Mouse (Mus musculus) spleen, postnatal 36 days (tissue): Measurements from ENCODE around the gene Ssbp2.

Experiments used
- DNase-seq, 2 experiments: peaks; one replicate each; pipeline ENCODE4 v3.0.0; 2022; ENCODE audit warnings: low spot score in 2 of 2, mixed read lengths in 1 of 2

Ssbp2 gene

GRCm38 (mm10) chr13:91631291-91631799 is 171.3 kb downstream of the Ssbp2 start:
- DNase-seq, result no peak

- no peak for DNase-seq
These were observed 174.0 kb downstream of the Ssbp2 start for GRCm38 (mm10) chr13:91634123-91634522.

- DNase-seq, result no peak
These were observed 175.9 kb downstream of the Ssbp2 start for GRCm38 (mm10) chr13:91635957-91636356.

- DNase-seq, result peak; percentile 68 to 75
These were observed 176.7 kb downstream of the Ssbp2 start for GRCm38 (mm10) chr13:91636814-91637213.

- no peak for DNase-seq
These were observed 178.8 kb downstream of the Ssbp2 start for GRCm38 (mm10) chr13:91638836-91639235.

- DNase-seq, result no peak
These were observed 180.1 kb downstream of the Ssbp2 start for GRCm38 (mm10) chr13:91640219-91640618.

GRCm38 (mm10) chr13:91648240-91648639 is 188.2 kb downstream of the Ssbp2 start:
- DNase-seq, result no peak

- no peak for DNase-seq
These were observed 189.8 kb downstream of the Ssbp2 start for GRCm38 (mm10) chr13:91649926-91650325.

GRCm38 (mm10) chr13:91661068-91661795 is 201.1 kb downstream of the Ssbp2 start:
- DNase-seq, result no peak

- DNase-seq, result no peak
These were observed 202.7 kb downstream of the Ssbp2 start for GRCm38 (mm10) chr13:91662751-91663150.

GRCm38 (mm10) chr13:91673241-91673640 is 213.2 kb downstream of the Ssbp2 start:
- no peak for DNase-seq

- DNase-seq, result no peak
These were observed 220.8 kb downstream of the Ssbp2 start for GRCm38 (mm10) chr13:91680764-91681437.

GRCm38 (mm10) chr13:91681474-91681873 is 221.4 kb downstream of the Ssbp2 start:
- DNase-seq, result no peak

- no peak for DNase-seq
These were observed 230.0 kb downstream of the Ssbp2 start for GRCm38 (mm10) chr13:91690118-91690517.

- DNase-seq, result no peak
These were observed 233.5 kb downstream of the Ssbp2 start for GRCm38 (mm10) chr13:91693615-91694014.

GRCm38 (mm10) chr13:91695406-91695805 is 235.3 kb downstream of the Ssbp2 start:
- no peak for DNase-seq

GRCm38 (mm10) chr13:91696109-91696645 is 236.1 kb downstream of the Ssbp2 start:
- DNase-seq, result no peak

GRCm38 (mm10) chr13:91697011-91697410 is 236.9 kb downstream of the Ssbp2 start:
- peak; percentile 17 to 31 for DNase-seq

- DNase-seq, result peak; percentile 45 to 53
These were observed 242.3 kb downstream of the Ssbp2 start for GRCm38 (mm10) chr13:91702337-91702736.

- DNase-seq, result no peak
These were observed 259.4 kb downstream of the Ssbp2 start for GRCm38 (mm10) chr13:91719487-91719886.

- DNase-seq, result no peak
These were observed 263.1 kb downstream of the Ssbp2 start for GRCm38 (mm10) chr13:91723108-91723735.

- DNase-seq, result no peak
These were observed 263.6 kb downstream of the Ssbp2 start for GRCm38 (mm10) chr13:91723736-91724119.
